Mouse (Mus musculus): ENCODE measurements around the gene Mrrf. TPM values are rescaled to one million over a fixed set of nuclear protein-coding genes. Genes with fewer than 3 reads are reported as not detected.
A peak's percentile ranks its signal among the peaks of the same experiment; 100 is the strongest.

Mrrf gene
- polyA plus RNA-seq, 1 experiment from 2014 or later = 24.2 TPM

DNA sequence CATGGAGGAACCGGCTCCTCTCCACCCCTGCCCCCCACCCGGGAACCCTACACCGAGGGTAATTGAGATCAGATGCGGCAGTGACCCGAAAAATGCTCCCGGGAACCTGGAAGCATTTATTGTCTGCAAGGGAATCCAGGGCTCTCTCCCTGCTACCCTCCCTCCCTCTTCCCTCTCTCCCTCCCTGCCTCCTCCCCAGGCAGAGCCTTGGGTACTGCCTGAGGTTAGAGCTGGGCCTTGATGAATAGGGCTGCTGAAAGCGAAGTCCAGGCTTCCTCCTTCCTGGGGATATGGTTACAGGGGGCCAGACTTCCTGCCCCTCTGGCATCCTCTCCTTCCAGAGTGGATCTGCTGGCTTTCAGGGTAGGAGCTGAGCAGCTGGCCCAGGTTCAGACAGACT is 75.6 kb downstream of the Mrrf start:
- H3K27me3 ChIP-seq (ENCODE audit: poor library complexity, severe bottlenecking) = peaks cover 66% of the 10 kb centered on the region
- peaks cover 51% of the 10 kb centered on the region for H3K4me1 ChIP-seq
- H3K4me3 ChIP-seq = no peak overlapping the region
- 0 out of 2 replicates have a peak overlapping the region, but pooled peaks have one; percentile 44 for H3K27ac ChIP-seq
- DNase-seq (ENCODE audit: extremely low spot score, low spot score) = peak; percentile 58
- H3K9me3 ChIP-seq = no peaks in the 10 kb centered on the region
- 10% methylated on average over 7 of the region's 7 CpGs for WGBS
- H3K36me3 ChIP-seq (replicated peaks) = no peaks in the 10 kb centered on the region

DNA sequence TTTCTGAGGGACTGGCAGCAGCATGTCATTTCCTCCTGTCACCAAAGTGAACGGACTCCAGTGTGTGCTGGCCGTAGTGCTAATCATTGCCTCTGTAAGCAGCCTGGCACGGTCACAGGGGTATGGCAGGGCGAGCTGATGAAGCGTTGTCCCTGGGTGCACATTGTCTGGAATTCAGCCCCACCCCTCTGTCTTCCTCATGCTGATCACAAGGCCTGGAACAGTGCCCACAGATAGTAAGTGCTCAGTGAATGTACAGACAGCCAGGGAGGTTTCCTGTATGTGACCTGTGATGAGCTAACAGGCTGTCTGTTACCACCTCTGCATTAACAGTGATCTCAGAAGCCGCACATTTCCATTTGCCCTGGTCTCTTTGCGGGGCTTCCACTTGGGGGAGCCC is 76.9 kb downstream of the Mrrf start:
- H3K4me1 ChIP-seq = peaks cover 52% of the 10 kb centered on the region
- peak overlapping the region; percentile 30; the same call in 1 of the 2 replicates for H3K27ac ChIP-seq
- no peak overlapping the region for H3K4me3 ChIP-seq
- no peak for DNase-seq (ENCODE audit: extremely low spot score, low spot score)
- no peaks in the 10 kb centered on the region for H3K9me3 ChIP-seq
- 64% methylated on average over 7 of the region's 7 CpGs for WGBS
- H3K36me3 ChIP-seq (replicated peaks) = no peaks in the 10 kb centered on the region
- H3K27me3 ChIP-seq (ENCODE audit: poor library complexity, severe bottlenecking) = peaks cover 55% of the 10 kb centered on the region

DNA sequence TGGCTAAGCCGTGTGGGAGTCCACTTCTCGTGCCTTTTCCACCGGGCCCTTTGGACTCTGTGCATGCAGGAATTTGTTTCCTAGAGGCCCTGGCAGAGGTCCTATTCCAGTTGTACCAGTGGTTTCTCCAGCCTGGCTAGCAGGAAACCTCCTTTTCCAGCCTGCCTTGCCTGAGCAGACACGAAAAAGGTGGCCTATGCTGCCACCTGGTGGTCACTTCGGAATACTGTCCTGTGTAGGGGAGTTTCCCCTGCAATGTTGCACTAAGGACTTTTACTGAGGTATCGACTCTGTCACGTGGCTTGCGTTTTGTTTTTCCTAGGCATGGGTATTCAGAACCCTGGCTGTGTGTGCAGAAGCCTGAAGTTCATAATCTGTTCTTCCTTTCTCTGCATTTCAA is 77.8 kb downstream of the Mrrf start:
- WGBS = 9% methylated on average over 8 of the region's 8 CpGs
- H3K36me3 ChIP-seq (replicated peaks) = no peaks in the 10 kb centered on the region
- peak; percentile 85 for DNase-seq (ENCODE audit: extremely low spot score, low spot score)
- no peak overlapping the region for H3K27ac ChIP-seq
- H3K4me3 ChIP-seq = no peak overlapping the region
- no peaks in the 10 kb centered on the region for H3K9me3 ChIP-seq
- peaks cover 52% of the 10 kb centered on the region for H3K4me1 ChIP-seq
- peaks cover 46% of the 10 kb centered on the region for H3K27me3 ChIP-seq (ENCODE audit: poor library complexity, severe bottlenecking)

DNA sequence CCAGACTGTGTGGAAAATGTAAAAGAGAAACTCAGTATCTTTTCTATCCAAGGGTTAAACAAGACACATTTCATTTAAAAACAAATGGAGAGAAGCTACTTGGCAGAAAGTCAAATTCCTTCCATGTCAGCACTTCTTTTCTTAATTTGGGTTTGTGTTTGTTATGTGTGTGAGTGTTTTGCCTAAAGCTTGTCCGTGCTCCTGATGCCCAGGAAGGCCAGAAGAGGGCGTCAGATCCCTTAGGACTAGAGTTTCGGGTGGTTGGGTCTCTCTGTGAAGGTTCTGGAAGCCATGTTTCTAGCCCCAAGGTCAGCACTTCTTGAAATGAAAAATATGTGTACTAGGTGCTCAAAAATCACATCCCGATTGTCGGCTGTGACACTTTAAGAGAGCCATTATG is 78.2 kb downstream of the Mrrf start:
- DNase-seq (ENCODE audit: extremely low spot score, low spot score) = no peak
- Histone ChIP-seq H3K36me3 (replicated peaks) (no peaks in the 10 kb centered on the region), H3K27me3 (ENCODE audit: poor library complexity, severe bottlenecking) (peaks cover 42% of the 10 kb centered on the region), H3K4me3 (no peak overlapping the region), H3K4me1 (peaks cover 52% of the 10 kb centered on the region), H3K27ac (no peak overlapping the region), H3K9me3 (no peaks in the 10 kb centered on the region)
- WGBS = 66% methylated on average over 5 of the region's 5 CpGs

DNA sequence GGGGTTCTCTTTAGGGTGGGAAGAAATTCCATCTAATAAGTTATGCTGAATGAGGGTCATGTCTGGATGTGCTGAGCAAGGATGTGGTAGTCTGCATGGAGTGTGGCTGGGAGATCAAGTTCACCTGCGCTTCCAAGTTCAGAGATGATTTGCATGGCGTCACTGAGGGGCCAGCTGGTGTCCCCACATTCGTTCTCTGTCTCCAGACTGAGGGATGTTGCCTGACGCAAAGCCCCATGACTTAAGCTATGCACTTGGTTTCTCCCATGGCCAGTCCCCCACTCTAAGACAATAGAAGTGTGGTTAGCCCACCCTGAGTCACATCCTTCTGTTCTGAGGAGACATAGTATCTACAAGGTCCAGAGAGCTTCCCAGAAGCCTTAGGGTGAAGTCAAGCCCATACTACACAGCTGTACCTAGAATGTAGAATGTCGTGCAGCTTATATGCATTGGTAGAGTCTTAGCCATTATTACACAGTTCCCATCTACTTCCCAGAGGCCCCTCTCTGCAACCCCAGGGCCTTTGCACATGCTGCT is 79.1 kb downstream of the Mrrf start:
- WGBS = 87% methylated on average over 5 of the region's 5 CpGs
- Histone ChIP-seq H3K4me1 (peaks cover 52% of the 10 kb centered on the region), H3K4me3 (no peak overlapping the region), H3K27ac (no peak overlapping the region), H3K36me3 (replicated peaks) (no peaks in the 10 kb centered on the region), H3K27me3 (ENCODE audit: poor library complexity, severe bottlenecking) (peaks cover 33% of the 10 kb centered on the region), H3K9me3 (no peaks in the 10 kb centered on the region)
- DNase-seq (ENCODE audit: extremely low spot score, low spot score) = no peak

DNA sequence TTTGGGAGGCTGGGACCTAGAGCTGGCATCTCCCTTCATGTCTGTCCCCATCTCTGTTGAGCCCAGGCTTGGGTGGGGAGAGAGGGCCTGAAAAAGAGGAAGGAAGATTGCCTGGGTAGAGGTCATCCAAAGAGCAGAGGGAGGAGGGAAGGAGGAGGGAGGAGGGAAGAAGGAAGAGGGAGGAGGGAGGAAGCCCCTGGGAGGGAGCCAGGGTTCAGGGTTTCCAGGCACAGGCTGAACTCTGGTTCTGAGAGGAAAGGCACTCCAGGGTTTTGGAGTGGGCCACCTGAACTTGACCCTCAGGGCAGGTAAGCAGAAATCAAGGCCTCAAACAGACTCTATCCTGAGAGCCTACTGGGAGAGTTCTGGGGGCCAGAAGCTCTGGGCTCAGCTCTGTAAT is 80.4 kb downstream of the Mrrf start:
- Histone ChIP-seq H3K27ac (peak overlapping the region; percentile 40; the same call in 1 of the 2 replicates), H3K27me3 (ENCODE audit: poor library complexity, severe bottlenecking) (peaks cover 20% of the 10 kb centered on the region), H3K4me1 (peaks cover 40% of the 10 kb centered on the region), H3K4me3 (no peak overlapping the region), H3K36me3 (replicated peaks) (no peaks in the 10 kb centered on the region), H3K9me3 (no peaks in the 10 kb centered on the region)
- no peak for DNase-seq (ENCODE audit: extremely low spot score, low spot score)

DNA sequence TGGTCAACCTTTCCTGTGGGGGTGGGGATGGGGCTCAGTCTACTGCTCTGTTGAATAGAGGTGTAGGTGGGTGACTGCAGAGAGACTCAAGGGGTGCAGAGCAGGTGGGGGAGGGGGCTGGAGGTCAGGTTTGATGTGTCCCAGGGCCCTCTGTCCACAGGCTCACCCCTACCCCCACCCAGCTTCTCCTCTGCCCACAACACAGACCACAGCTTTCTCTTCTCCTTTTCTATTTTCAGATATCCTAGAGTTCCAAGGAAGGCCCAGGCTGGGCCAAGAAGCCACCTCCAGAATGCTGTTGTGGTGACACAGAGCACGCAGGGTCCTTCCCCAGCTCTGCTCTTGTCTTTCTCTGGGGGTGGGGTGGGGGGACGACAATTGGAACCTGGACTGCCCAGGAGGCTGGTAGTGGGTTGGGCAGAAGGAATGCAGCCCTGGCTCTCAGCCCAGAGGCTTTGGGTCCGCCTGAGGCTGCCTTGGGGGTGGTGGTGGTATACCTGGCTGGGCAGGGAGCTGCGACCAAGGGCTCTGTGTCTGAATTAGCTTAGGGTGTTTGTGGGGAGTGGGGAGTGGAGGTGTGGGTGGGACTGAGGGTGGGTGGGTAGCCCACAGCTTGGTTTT is 80.9 kb downstream of the Mrrf start:
- 64% methylated on average over 4 of the region's 4 CpGs for WGBS
- H3K27me3 ChIP-seq (ENCODE audit: poor library complexity, severe bottlenecking) = peaks cover 15% of the 10 kb centered on the region
- DNase-seq (ENCODE audit: extremely low spot score, low spot score) = no peak
- H3K4me1 ChIP-seq = peaks cover 35% of the 10 kb centered on the region
- H3K4me3 ChIP-seq = no peak overlapping the region
- no peak overlapping the region for H3K27ac ChIP-seq
- no peaks in the 10 kb centered on the region for H3K36me3 ChIP-seq (replicated peaks)
- no peaks in the 10 kb centered on the region for H3K9me3 ChIP-seq

DNA sequence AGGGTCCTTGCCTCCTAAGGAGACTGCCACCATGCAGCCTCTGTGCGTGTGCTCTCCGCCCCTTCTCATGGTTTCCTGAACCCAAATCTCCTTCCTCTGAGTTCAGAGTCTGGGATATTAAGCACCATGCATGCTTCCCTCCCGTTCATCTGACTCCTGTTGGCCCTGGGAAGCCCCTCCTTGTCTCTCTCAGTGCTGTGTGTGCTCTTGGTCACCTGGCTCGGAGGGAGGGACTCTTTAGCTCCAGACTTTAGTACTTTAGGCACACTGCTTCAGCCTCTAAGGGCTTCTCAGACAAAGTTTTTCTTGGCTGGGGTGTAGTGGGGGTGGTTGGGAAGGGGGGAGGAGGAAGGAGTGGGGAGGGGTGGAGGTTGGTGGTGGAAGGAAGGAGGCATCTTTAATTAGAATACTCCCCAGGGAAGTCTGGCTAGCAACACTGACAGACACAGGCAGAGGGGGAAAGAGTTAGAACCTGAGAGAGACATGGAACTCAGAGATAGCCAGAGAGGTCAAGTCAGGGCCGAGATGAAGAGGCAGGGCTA is 81.6 kb downstream of the Mrrf start:
- Histone ChIP-seq H3K27me3 (ENCODE audit: poor library complexity, severe bottlenecking) (peaks cover 8% of the 10 kb centered on the region), H3K4me3 (no peak overlapping the region), H3K9me3 (no peaks in the 10 kb centered on the region), H3K27ac (no peak overlapping the region), H3K4me1 (peaks cover 28% of the 10 kb centered on the region), H3K36me3 (replicated peaks) (no peaks in the 10 kb centered on the region)
- DNase-seq (ENCODE audit: extremely low spot score, low spot score) = no peak
- 61% methylated on average over 5 of the region's 5 CpGs for WGBS

DNA sequence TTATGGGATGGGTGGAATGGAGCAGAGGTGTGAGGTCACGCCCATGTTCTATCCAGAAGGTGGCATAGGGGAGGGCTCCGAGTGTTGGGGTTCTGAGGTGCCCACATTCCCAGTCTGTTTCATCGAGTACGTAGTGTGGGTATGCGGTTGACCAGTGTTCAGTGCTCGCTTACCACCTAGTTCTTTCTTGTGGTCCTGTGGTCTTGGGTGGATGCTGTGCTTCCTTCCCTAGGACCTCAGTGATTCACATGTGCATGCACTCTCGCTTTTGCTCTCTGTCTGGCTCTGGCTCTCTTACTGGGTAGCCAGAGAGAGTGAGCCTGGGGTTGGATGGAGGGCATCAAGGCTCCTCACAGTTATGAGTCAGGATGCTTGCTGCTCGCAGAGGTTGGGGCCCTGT is 83.9 kb downstream of the Mrrf start:
- no peak overlapping the region for H3K27ac ChIP-seq
- DNase-seq (ENCODE audit: extremely low spot score, low spot score) = no peak
- no peak overlapping the region for H3K4me3 ChIP-seq
- no peaks in the 10 kb centered on the region for H3K27me3 ChIP-seq (ENCODE audit: poor library complexity, severe bottlenecking)
- H3K9me3 ChIP-seq = no peaks in the 10 kb centered on the region
- H3K36me3 ChIP-seq (replicated peaks) = no peaks in the 10 kb centered on the region
- 93% methylated on average over 8 of the region's 8 CpGs for WGBS
- H3K4me1 ChIP-seq = peaks cover 16% of the 10 kb centered on the region

DNA sequence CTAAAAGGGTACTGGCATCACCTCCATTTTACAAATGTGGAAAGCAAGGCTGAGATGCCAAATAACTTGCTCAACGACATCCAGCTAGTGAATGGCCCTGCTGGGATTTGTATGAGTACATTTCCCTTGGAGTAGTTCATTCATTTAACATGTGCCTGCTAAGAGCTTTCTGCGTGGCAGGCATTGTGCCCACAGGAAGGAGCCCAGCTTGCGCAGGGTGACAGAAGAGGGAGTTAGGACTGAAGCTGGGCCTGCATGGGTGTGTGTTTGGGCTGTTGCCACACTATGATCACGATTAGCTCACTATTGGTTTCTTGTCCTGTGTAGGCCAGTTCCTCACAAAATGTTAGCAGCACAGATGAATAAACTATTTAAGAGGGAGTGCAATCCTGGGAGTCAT is 84.7 kb downstream of the Mrrf start:
- H3K27me3 ChIP-seq (ENCODE audit: poor library complexity, severe bottlenecking) = no peaks in the 10 kb centered on the region
- WGBS = 86% methylated on average over 4 of the region's 4 CpGs
- no peaks in the 10 kb centered on the region for H3K36me3 ChIP-seq (replicated peaks)
- H3K27ac ChIP-seq = no peak overlapping the region
- H3K9me3 ChIP-seq = no peaks in the 10 kb centered on the region
- peaks cover 16% of the 10 kb centered on the region for H3K4me1 ChIP-seq
- no peak for DNase-seq (ENCODE audit: extremely low spot score, low spot score)
- no peak overlapping the region for H3K4me3 ChIP-seq

DNA sequence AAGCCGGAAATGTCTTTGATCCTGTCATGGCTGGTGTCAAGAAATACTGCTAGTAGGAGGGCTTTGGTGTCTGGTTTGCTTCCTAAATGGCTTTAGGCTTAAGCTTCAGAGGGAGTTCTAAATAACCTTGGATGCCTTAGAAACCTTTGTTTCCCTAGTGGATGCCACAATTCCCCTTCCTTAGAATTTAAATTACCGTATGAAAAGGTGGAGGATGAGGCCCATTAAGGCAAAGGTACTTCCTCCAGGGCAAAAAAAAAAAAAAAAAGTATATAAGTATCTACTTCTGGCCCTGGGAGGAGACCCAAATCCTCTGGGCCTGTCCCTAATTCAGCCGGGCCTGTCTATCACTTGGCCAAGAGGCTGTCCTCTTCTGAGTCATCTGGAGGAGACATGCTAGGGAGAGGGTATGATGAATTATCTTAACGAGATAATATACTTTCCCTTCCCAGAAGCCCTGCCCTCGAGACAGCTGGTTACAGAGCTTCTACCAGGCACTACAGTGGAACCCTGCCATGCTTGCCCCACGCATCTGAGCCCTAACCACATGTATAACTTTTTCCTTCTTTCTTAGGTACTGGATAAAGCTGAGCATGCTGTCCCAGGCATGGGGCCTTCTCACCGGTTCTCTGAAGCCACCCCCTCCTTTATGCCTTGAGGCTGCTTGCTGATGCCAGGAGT is 86.1 kb downstream of the Mrrf start:
- no peak overlapping the region for H3K27ac ChIP-seq
- H3K4me3 ChIP-seq = no peak overlapping the region
- peaks cover 2% of the 10 kb centered on the region; the same call in 1 of the 2 replicates for H3K4me1 ChIP-seq
- no peaks in the 10 kb centered on the region for H3K36me3 ChIP-seq (replicated peaks)
- H3K27me3 ChIP-seq (ENCODE audit: poor library complexity, severe bottlenecking) = no peaks in the 10 kb centered on the region
- H3K9me3 ChIP-seq = no peaks in the 10 kb centered on the region
- DNase-seq (ENCODE audit: extremely low spot score, low spot score) = no peak
- 67% methylated on average over 7 of the region's 7 CpGs for WGBS

DNA sequence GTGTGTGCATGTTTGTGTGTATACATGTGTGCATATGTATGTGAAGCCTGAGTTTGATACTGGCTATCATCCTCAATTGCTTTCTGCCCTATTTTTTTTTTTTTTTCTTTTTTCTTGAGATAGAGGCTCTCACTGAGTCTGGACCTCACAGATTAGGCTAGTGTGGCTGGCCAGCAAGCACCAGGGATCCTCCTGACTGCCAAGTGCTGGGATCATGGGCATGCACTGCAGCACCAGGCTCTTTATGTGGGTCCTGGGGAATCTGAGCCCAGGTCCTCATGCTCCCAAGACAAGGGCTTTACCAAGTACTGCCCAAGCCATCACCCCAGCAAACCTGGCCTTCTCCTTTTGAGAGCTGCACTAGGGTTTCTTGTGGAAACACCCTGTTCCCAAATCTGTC is 87.2 kb downstream of the Mrrf start:
- Histone ChIP-seq H3K27me3 (ENCODE audit: poor library complexity, severe bottlenecking) (no peaks in the 10 kb centered on the region), H3K4me3 (no peak overlapping the region), H3K9me3 (no peaks in the 10 kb centered on the region), H3K4me1 (no peaks in the 10 kb centered on the region), H3K27ac (no peak overlapping the region), H3K36me3 (replicated peaks) (no peaks in the 10 kb centered on the region)
- DNase-seq (ENCODE audit: extremely low spot score, low spot score) = no peak

DNA sequence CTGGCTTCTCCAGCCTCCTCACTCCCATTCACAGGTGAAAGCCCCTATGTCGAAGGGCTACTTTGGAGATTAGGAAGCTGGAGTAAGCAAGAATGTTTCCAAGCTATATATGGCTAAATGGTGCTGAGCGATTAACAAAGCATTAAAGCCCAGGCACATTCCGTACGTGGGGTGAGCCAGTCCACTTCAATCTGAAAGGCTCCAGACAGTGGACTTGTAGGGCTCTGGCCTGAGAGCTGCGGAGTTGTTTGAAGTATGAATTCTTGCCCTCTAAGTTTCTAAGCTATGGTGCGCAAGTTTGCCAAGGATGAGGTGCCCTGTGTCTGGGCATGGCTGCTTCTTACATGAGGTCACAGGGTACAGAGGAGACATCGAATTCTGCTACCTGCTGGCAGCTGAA is 88.0 kb downstream of the Mrrf start:
- no peaks in the 10 kb centered on the region for H3K4me1 ChIP-seq
- WGBS = 88% methylated on average over 7 of the region's 7 CpGs
- DNase-seq (ENCODE audit: extremely low spot score, low spot score) = no peak
- no peak overlapping the region for H3K4me3 ChIP-seq
- H3K27me3 ChIP-seq (ENCODE audit: poor library complexity, severe bottlenecking) = peaks cover 4% of the 10 kb centered on the region; the same call in 1 of the 2 replicates
- no peaks in the 10 kb centered on the region for H3K9me3 ChIP-seq
- H3K36me3 ChIP-seq (replicated peaks) = no peaks in the 10 kb centered on the region
- H3K27ac ChIP-seq = no peak overlapping the region

Measured in forebrain, embryonic 10.5 days (tissue).